Mouse (Mus musculus) testis, adult 2 months (tissue): ENCODE data around the gene Kpna4.

Source experiments
- CTCF ChIP-seq: fragments of 200-500 bp; IDR thresholded peaks from 2 replicates; pipeline ENCODE4 v1.5.1; 2012; ENCODE audit warnings: low read depth, mild to moderate bottlenecking, inconsistent platforms, low read length, moderate library complexity; ENCODE audit not compliant: control insufficient read depth, insufficient read depth, insufficient replicate concordance
- POLR2A ChIP-seq: fragments of 200-500 bp; IDR thresholded peaks from 2 replicates; pipeline ENCODE4 v1.6.1; 2012; ENCODE audit warnings: low read depth, mild to moderate bottlenecking, inconsistent platforms, low read length, moderate library complexity; ENCODE audit not compliant: control insufficient read depth

DNA sequence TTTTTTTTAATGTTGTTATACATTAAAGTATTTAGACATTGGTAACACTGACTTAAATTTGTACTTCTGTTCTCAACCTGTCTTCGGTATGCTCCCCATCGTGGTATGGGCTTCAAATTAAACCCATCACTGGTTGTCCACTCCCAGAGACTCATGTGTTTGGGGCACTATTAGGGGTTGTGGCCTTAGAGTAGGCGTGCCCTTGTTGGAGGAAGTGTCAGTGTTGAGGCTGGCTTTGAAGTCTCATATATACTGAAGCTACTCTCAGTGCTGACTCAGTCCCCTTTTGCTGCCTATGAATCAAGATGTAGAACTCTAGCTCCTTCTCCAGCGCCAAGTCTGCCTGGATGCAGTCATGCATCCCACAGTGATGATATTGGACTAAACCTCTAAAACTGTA is 66.2 kb downstream of the Kpna4 start:
- TF ChIP-seq CTCF (no peak), POLR2A (no peak)
